Mouse (Mus musculus): ENCODE data around the gene Lekr1. TPM values are rescaled to one million over a fixed set of nuclear protein-coding genes. Genes with fewer than 3 reads are reported as not detected.

The Lekr1 gene
- polyA plus RNA-seq, 1 experiment = not detected

GRCm38 (mm10) chr3:65793561-65793960 is 127.5 kb downstream of the Lekr1 start:
- H3K27ac ChIP-seq (ENCODE audit: control insufficient read depth, insufficient read depth, low read depth, low read length, poor library complexity) = no peak overlapping the region
- H3K4me1 ChIP-seq (ENCODE audit: control insufficient read depth, insufficient read depth, low read length) = no peaks in the 10 kb centered on the region
- TF ChIP-seq CTCF (IDR thresholded peaks at IDR 0.05; ENCODE audit: control insufficient read depth, insufficient read depth, low read length) (no peak), POLR2A (IDR thresholded peaks at IDR 0.05; ENCODE audit: borderline replicate concordance, control insufficient read depth, low read depth, low read length) (no peak)
- WGBS = 78% methylated on average over 4 of the region's 4 CpGs
- no peak overlapping the region for H3K4me3 ChIP-seq (replicated peaks; ENCODE audit: control insufficient read depth, low read depth, low read length)

- WGBS = 84% methylated on average over 2 of the region's 2 CpGs
- H3K4me3 ChIP-seq (replicated peaks; ENCODE audit: control insufficient read depth, low read depth, low read length) = no peak overlapping the region
- no peak overlapping the region for H3K27ac ChIP-seq (ENCODE audit: control insufficient read depth, insufficient read depth, low read depth, low read length, poor library complexity)
- H3K4me1 ChIP-seq (ENCODE audit: control insufficient read depth, insufficient read depth, low read length) = no peaks in the 10 kb centered on the region
- TF ChIP-seq POLR2A (IDR thresholded peaks at IDR 0.05; ENCODE audit: borderline replicate concordance, control insufficient read depth, low read depth, low read length) (no peak), CTCF (IDR thresholded peaks at IDR 0.05; ENCODE audit: control insufficient read depth, insufficient read depth, low read length) (no peak)
Measured at GRCm38 (mm10) chr3:65794711-65795110, 128.7 kb downstream of the Lekr1 start.

GRCm38 (mm10) chr3:65797345-65798137 is 131.5 kb downstream of the Lekr1 start:
- Histone ChIP-seq H3K4me1 (ENCODE audit: control insufficient read depth, insufficient read depth, low read length) (no peaks in the 10 kb centered on the region), H3K4me3 (replicated peaks; ENCODE audit: control insufficient read depth, low read depth, low read length) (no peak overlapping the region), H3K27ac (ENCODE audit: control insufficient read depth, insufficient read depth, low read depth, low read length, poor library complexity) (no peak overlapping the region)
- TF ChIP-seq POLR2A (IDR thresholded peaks at IDR 0.05; ENCODE audit: borderline replicate concordance, control insufficient read depth, low read depth, low read length) (no peak), CTCF (IDR thresholded peaks at IDR 0.05; ENCODE audit: control insufficient read depth, insufficient read depth, low read length) (no peak)
- 69% methylated on average over 5 of the region's 5 CpGs for WGBS

DNA sequence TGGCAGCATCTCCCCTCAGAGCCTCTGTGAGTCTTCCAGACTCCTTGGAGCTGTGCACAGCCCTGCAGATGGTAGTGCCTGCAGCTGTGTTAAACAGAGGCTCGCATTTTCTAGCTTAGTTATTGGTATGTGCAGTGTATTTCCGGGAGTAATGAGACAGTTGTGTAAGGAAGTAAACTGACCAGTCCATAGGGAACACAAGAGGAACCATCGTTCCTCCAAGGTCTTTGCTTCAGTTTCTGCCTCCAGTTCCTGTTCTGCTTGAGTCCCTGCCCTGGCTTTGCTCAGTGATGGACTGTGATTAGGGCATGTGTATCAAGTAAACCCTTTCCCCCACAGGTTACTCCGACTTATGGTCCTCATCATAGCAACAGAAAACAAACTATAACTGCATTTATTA is 134.9 kb downstream of the Lekr1 start:
- TF ChIP-seq CTCF (IDR thresholded peaks at IDR 0.05; ENCODE audit: control insufficient read depth, insufficient read depth, low read length) (no peak), POLR2A (IDR thresholded peaks at IDR 0.05; ENCODE audit: borderline replicate concordance, control insufficient read depth, low read depth, low read length) (no peak)
- WGBS = 54% methylated on average over 4 of the region's 4 CpGs
- Histone ChIP-seq H3K4me1 (ENCODE audit: control insufficient read depth, insufficient read depth, low read length) (no peaks in the 10 kb centered on the region), H3K27ac (ENCODE audit: control insufficient read depth, insufficient read depth, low read depth, low read length, poor library complexity) (no peak overlapping the region), H3K4me3 (replicated peaks; ENCODE audit: control insufficient read depth, low read depth, low read length) (no peak overlapping the region)

DNA sequence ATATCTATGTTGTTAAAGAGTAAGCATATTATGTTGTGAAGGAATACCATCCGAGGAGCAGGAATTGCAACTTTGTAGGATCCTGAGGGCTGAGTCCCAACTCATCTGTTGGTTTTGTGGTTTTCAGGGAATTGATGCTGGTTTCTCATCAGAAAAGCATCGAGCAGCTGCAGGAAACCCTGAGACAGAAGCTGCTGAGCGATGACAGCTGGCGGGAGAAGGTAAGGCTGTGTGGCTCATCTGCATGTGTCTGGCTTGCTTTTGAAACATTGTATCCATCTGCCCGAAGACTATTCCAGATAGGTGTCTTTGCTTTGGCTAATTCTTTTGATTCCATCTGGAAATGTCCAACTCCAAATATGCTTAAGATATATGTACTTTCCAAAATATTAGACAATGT is 136.2 kb downstream of the Lekr1 start:
- H3K4me3 ChIP-seq (replicated peaks; ENCODE audit: control insufficient read depth, low read depth, low read length) = no peak overlapping the region
- H3K4me1 ChIP-seq (ENCODE audit: control insufficient read depth, insufficient read depth, low read length) = no peaks in the 10 kb centered on the region
- H3K27ac ChIP-seq (ENCODE audit: control insufficient read depth, insufficient read depth, low read depth, low read length, poor library complexity) = no peak overlapping the region
- 60% methylated on average over 5 of the region's 5 CpGs for WGBS
- TF ChIP-seq CTCF (IDR thresholded peaks at IDR 0.05; ENCODE audit: control insufficient read depth, insufficient read depth, low read length) (no peak), POLR2A (IDR thresholded peaks at IDR 0.05; ENCODE audit: borderline replicate concordance, control insufficient read depth, low read depth, low read length) (no peak)

DNA sequence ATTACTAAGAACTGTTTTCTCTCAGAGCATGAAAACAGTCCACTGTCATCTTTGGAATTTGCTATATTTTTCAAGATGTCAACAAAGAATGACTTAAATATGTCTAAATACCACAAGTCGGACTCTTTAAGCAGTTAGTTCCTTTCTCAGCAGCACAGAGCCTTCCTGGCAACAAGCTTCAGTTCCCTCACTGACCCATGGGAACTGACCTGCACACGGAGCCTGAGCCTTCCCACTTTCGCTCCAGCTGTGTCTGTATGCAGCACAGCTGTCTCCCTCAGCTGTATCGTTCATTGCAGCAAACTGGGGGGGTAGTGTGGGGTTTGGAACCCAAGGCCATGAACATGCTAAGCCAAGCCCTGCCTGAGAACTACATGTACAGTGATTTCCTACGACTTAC is 136.8 kb downstream of the Lekr1 start:
- Histone ChIP-seq H3K27ac (ENCODE audit: control insufficient read depth, insufficient read depth, low read depth, low read length, poor library complexity) (no peak overlapping the region), H3K4me3 (replicated peaks; ENCODE audit: control insufficient read depth, low read depth, low read length) (no peak overlapping the region), H3K4me1 (ENCODE audit: control insufficient read depth, insufficient read depth, low read length) (no peaks in the 10 kb centered on the region)
- TF ChIP-seq POLR2A (IDR thresholded peaks at IDR 0.05; ENCODE audit: borderline replicate concordance, control insufficient read depth, low read depth, low read length) (no peak), CTCF (IDR thresholded peaks at IDR 0.05; ENCODE audit: control insufficient read depth, insufficient read depth, low read length) (no peak)
- WGBS = 55% methylated on average over 5 of the region's 5 CpGs

DNA sequence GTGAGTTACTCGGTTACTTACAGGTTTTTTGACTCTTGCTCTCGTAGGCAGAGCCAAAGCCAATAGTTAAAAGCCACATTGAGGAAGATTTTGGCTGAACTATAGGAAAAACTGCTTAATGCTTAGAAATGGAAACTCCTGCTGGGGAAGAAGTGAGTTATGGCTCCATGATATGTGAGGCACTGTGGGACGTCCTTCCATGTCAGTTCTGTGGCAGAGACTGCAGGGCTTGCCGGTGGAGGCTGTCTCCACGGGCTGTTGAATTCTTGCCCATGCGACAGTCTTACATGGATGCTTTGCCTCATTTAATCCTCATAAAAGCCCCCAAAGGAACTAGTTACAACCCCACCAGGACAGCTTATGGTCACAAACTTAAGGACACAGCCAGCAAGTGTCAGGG is 148.9 kb downstream of the Lekr1 start:
- no peak for TF ChIP-seq POLR2A (IDR thresholded peaks at IDR 0.05; ENCODE audit: borderline replicate concordance, control insufficient read depth, low read depth, low read length)
- TF ChIP-seq CTCF (IDR thresholded peaks at IDR 0.05; ENCODE audit: control insufficient read depth, insufficient read depth, low read length) = no peak
- H3K27ac ChIP-seq (ENCODE audit: control insufficient read depth, insufficient read depth, low read depth, low read length, poor library complexity) = no peak overlapping the region
- WGBS = 82% methylated on average over 6 of the region's 6 CpGs
- no peak overlapping the region for H3K4me3 ChIP-seq (replicated peaks; ENCODE audit: control insufficient read depth, low read depth, low read length)
- H3K4me1 ChIP-seq (ENCODE audit: control insufficient read depth, insufficient read depth, low read length) = peaks cover under 1% of the 10 kb centered on the region

DNA sequence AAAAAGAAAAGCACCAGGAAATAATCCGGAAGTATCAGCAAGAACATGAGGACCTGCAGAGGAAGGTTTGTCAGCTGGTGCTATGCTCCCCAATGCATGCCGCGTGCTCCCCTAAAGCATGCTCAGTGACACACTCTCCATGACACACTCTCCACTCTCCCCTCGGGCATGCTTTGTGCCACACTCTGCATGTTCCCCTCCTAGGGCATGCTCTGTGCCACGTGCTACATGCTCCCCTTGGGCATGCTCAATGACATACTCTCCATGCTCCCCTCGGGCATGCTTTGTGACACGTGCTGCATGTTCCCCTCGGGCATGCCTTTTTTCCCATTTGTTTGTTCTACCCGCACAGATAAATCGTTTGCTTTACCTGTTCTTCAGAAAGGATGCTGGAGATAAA is 150.0 kb downstream of the Lekr1 start:
- Histone ChIP-seq H3K4me1 (ENCODE audit: control insufficient read depth, insufficient read depth, low read length) (peaks cover 2% of the 10 kb centered on the region), H3K4me3 (replicated peaks; ENCODE audit: control insufficient read depth, low read depth, low read length) (no peak overlapping the region), H3K27ac (ENCODE audit: control insufficient read depth, insufficient read depth, low read depth, low read length, poor library complexity) (no peak overlapping the region)
- no peak for TF ChIP-seq CTCF (IDR thresholded peaks at IDR 0.05; ENCODE audit: control insufficient read depth, insufficient read depth, low read length)
- no peak for TF ChIP-seq POLR2A (IDR thresholded peaks at IDR 0.05; ENCODE audit: borderline replicate concordance, control insufficient read depth, low read depth, low read length)
- 74% methylated on average over 10 of the region's 10 CpGs for WGBS

Measured in bone marrow, adult 2 months (tissue).